ENCODE assay signal across 23 mouse cellular contexts in the genomic region with DNA sequence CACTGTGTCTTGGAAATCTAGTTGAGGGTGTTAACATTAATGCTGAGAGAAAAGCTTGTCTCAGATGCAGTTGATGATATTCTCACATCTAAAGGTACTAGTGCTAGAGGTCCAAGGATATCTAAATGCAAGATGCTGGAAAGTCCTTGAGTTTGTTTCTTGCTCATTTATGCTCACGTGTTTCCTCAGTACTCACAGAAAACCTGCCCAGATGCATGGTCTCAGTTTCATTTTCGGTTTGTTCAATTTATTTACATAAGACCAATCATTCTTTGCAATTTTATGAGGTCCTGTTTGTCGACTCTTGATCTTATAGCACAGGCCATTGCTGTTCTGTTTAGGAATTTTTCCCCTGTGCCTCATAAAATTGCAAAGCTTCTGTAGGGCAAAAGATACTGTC.
"Had no signal": no experiment of that assay in that cellular context is flagged by ENCODE, and none has a peak within 500 bp of the region (broad histone marks: within the 10 kb centered on the region; RNA-seq: fewer than 3 reads in every experiment).

No protein-coding gene starts in this region.

- H3K36me3 ChIP-seq: limb, embryonic 13.5 days; liver, embryonic 12.5 days; liver, embryonic 15.5 days; lung, embryonic 15.5 days; neural tube, embryonic 12.5 days; neural tube, embryonic 15.5 days; stomach, embryonic 15.5 days had no signal

- H3K27ac ChIP-seq: layer of hippocampus, adult 2 months; limb, embryonic 13.5 days; liver, embryonic 12.5 days; liver, embryonic 15.5 days; lung, embryonic 15.5 days; neural tube, embryonic 12.5 days; neural tube, embryonic 15.5 days; stomach, embryonic 15.5 days had no signal

- H3K4me3 ChIP-seq: layer of hippocampus, adult 2 months; limb, embryonic 13.5 days; liver, embryonic 12.5 days; liver, embryonic 15.5 days; lung, embryonic 15.5 days; neural tube, embryonic 12.5 days; neural tube, embryonic 15.5 days; stomach, embryonic 15.5 days had no signal

- H3K27me3 ChIP-seq: limb, embryonic 13.5 days; liver, embryonic 12.5 days; liver, embryonic 15.5 days; lung, embryonic 15.5 days; neural tube, embryonic 12.5 days; neural tube, embryonic 15.5 days; stomach, embryonic 15.5 days had no signal

- H3K4me2 ChIP-seq: limb, embryonic 13.5 days; liver, embryonic 12.5 days; liver, embryonic 15.5 days; lung, embryonic 15.5 days; midbrain, embryonic 11.5 days; neural tube, embryonic 12.5 days; neural tube, embryonic 15.5 days; stomach, embryonic 15.5 days had no signal

- H3K4me1 ChIP-seq: limb, embryonic 13.5 days; liver, embryonic 12.5 days; liver, embryonic 15.5 days; lung, embryonic 15.5 days; neural tube, embryonic 12.5 days; neural tube, embryonic 15.5 days; stomach, embryonic 15.5 days had no signal

- ATAC-seq: liver, embryonic 12.5 days had no signal

- H3K9ac ChIP-seq: limb, embryonic 13.5 days; liver, embryonic 12.5 days; liver, embryonic 15.5 days; lung, embryonic 15.5 days; neural tube, embryonic 12.5 days; neural tube, embryonic 15.5 days; stomach, embryonic 15.5 days had no signal

- DNase-seq: kidney, adult 11 months; kidney, adult 9 months; kidney, postnatal 14 days; kidney, postnatal 4 days; layer of hippocampus, postnatal 36 days; left cerebral cortex, postnatal 4 days; liver; lung, adult 18-20 months; lung, postnatal 10 days; lung, postnatal 36 days; midbrain, embryonic 14.5 days; thymus, adult 18-20 months; thymus, postnatal 14 days; thymus, postnatal 4 days had no signal

- H3K9me3 ChIP-seq: limb, embryonic 13.5 days; liver, embryonic 12.5 days; liver, embryonic 15.5 days; lung, embryonic 15.5 days; neural tube, embryonic 12.5 days; neural tube, embryonic 15.5 days; stomach, embryonic 15.5 days had no signal
